In the genomic region with DNA sequence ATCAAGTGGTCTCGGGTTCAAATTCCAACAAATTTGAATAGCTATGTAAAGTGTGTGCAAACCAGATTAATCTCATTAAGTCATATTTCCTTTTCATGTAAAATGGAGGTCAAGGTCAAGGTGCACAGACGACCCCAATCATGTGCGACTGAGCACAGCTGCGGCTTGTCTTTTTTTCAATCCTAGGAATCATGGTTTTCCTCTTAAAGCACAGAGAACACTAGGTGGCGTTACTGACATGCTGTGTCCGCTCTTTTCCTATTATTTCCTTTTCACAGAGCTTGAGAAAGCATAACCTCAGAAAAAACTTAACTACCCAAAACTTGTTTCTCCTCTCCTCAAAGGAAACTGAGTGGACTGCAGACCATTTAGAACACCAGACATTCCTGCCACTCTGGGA, we compare ENCODE assay signal across 9 mouse cellular contexts. TPM values are rescaled to one million over a fixed set of nuclear protein-coding genes. Genes with fewer than 3 reads are reported as not detected.
A peak's percentile ranks its signal among the peaks of the same experiment; 100 is the strongest.
DNase-seq lines count a peak whose midpoint lies in the region; ATAC-seq and TF ChIP-seq lines count a peak whose summit lies in the region.
"Had no signal": no experiment of that assay in that cellular context is flagged by ENCODE, and none has a peak within 500 bp of the region (broad histone marks: within the 10 kb centered on the region; RNA-seq: fewer than 3 reads in every experiment).

No protein-coding gene starts in this region.

- H3K9me3 ChIP-seq in liver, embryonic 14.5 days (ENCODE audit: control insufficient read depth, low read length), result no peaks in the 10 kb centered on the region
- H3K9me3 ChIP-seq in MEL (replicated peaks; ENCODE audit: insufficient read depth, low read length), result no peaks in the 10 kb centered on the region
- H3K9me3 ChIP-seq in embryonic facial prominence, embryonic 10.5 days, result no peaks in the 10 kb centered on the region
- H3K9me3 ChIP-seq: neural tube, embryonic 12.5 days had no signal

- no peak for TF ChIP-seq POLR2A in heart, adult 2 months (IDR thresholded peaks at IDR 0.05; ENCODE audit: insufficient read depth, low read depth, low read length)
- TF ChIP-seq POLR2A in MEL (IDR thresholded peaks at IDR 0.05; ENCODE audit: control insufficient read depth in 1 of 2, insufficient read depth in 1 of 2, low read depth in 1 of 2, low read length in 2 of 2, poor library complexity in 1 of 2), result no peak

- no peak for ATAC-seq in liver, embryonic 14.5 days (ENCODE audit: insufficient read depth)

- H3K27ac ChIP-seq in heart, adult 2 months, result no peak overlapping the region
- H3K27ac ChIP-seq in liver, embryonic 14.5 days, result no peak overlapping the region
- no peak overlapping the region for H3K27ac ChIP-seq in MEL (ENCODE audit: control insufficient read depth, low read depth, low read length)
- no peak overlapping the region for H3K27ac ChIP-seq in embryonic facial prominence, embryonic 10.5 days (replicated peaks)
- H3K27ac ChIP-seq: neural tube, embryonic 12.5 days had no signal

- H3K4me2 ChIP-seq in liver, embryonic 14.5 days (ENCODE audit: low read depth), result no peak overlapping the region
- H3K4me2 ChIP-seq: neural tube, embryonic 12.5 days had no signal

- no peaks in the 10 kb centered on the region; the same call in 1 of the 2 replicates for H3K79me2 ChIP-seq in heart, adult 2 months (replicated peaks; ENCODE audit: control insufficient read depth, insufficient read depth, low read length)
- H3K79me2 ChIP-seq in MEL (ENCODE audit: control insufficient read depth, insufficient read depth, low read length, poor library complexity), result no peaks in the 10 kb centered on the region

- peak; percentile 30 for TF ChIP-seq RAD21 in MEL (IDR thresholded peaks at IDR 0.05; ENCODE audit: low read depth, low read length)

- no peak for DNase-seq in heart, adult 2 months
- DNase-seq in heart, adult 8-10 months (ENCODE audit: low spot score), result no peak
- DNase-seq in liver, embryonic 14.5 days (ENCODE audit: low read depth in 3 of 3, low spot score in 3 of 3), result no peak
- no peak for DNase-seq in liver
- DNase-seq in MEL (ENCODE audit: low read depth, low spot score), result no peak
- peak; percentile 13 for DNase-seq in embryonic facial prominence, embryonic 10.5 days (ENCODE audit: low spot score)
- DNase-seq in urinary bladder, postnatal 25 days (ENCODE audit: low spot score), result no peak
- no peak for DNase-seq in left cerebral cortex, postnatal 4 days

- no peak overlapping the region for H3K4me3 ChIP-seq in heart, adult 2 months
- no peak overlapping the region for H3K4me3 ChIP-seq in liver, embryonic 14.5 days (ENCODE audit: insufficient read depth in 1 of 2, low read depth in 2 of 2, low read length in 2 of 2)
- H3K4me3 ChIP-seq in MEL (ENCODE audit: control insufficient read depth in 1 of 2, insufficient read depth in 1 of 2, low read depth in 2 of 2, low read length in 2 of 2), result no peak overlapping the region
- H3K4me3 ChIP-seq in embryonic facial prominence, embryonic 10.5 days, result no peak overlapping the region
- H3K4me3 ChIP-seq: neural tube, embryonic 12.5 days had no signal

- no peak for TF ChIP-seq EP300 in heart, adult 2 months (IDR thresholded peaks at IDR 0.05; ENCODE audit: insufficient read depth, low read depth, low read length)
- TF ChIP-seq EP300 in liver, embryonic 14.5 days (IDR thresholded peaks at IDR 0.05; ENCODE audit: low read depth), result no peak
- TF ChIP-seq EP300 in MEL (IDR thresholded peaks at IDR 0.05; ENCODE audit: low read depth in 1 of 2, low read length in 2 of 2), result no peak

- no peaks in the 10 kb centered on the region for H3K4me1 ChIP-seq in heart, adult 2 months (ENCODE audit: control insufficient read depth, insufficient read depth, low read length)
- no peaks in the 10 kb centered on the region for H3K4me1 ChIP-seq in liver, embryonic 14.5 days (replicated peaks; ENCODE audit: control insufficient read depth in 2 of 2, insufficient read depth in 2 of 2, low read length in 1 of 2)
- no peaks in the 10 kb centered on the region for H3K4me1 ChIP-seq in MEL (ENCODE audit: control insufficient read depth in 1 of 2, insufficient read depth in 2 of 2, low read length in 2 of 2)
- H3K4me1 ChIP-seq in embryonic facial prominence, embryonic 10.5 days, result no peaks in the 10 kb centered on the region
- H3K4me1 ChIP-seq: neural tube, embryonic 12.5 days had no signal

- no peaks in the 10 kb centered on the region; the same call in 1 of the 2 replicates for H3K36me3 ChIP-seq in heart, adult 2 months (ENCODE audit: control insufficient read depth, insufficient read depth, low read length)
- H3K36me3 ChIP-seq in liver, embryonic 14.5 days (replicated peaks; ENCODE audit: control insufficient read depth, insufficient read depth, low read depth), result peaks cover 67% of the 10 kb centered on the region
- H3K36me3 ChIP-seq in MEL (ENCODE audit: control insufficient read depth in 1 of 2, insufficient read depth in 2 of 2, low read length in 2 of 2), result peaks cover 1 to 6% of the 10 kb centered on the region in 2 experiments; a peak in 3 of 4 replicates
- H3K36me3 ChIP-seq in embryonic facial prominence, embryonic 10.5 days (replicated peaks), result peaks cover 87% of the 10 kb centered on the region

- TF ChIP-seq CTCF in heart, adult 2 months (IDR thresholded peaks at IDR 0.05), result peak; percentile 62
- peak; percentile 33 for TF ChIP-seq CTCF in liver, embryonic 14.5 days (IDR thresholded peaks at IDR 0.05; ENCODE audit: low read depth)
- peak in 1 of 3 experiments; percentile 35; a peak in 2 of 6 replicates for TF ChIP-seq CTCF in MEL (IDR thresholded peaks at IDR 0.05 in 2 of 3, conservative IDR thresholded peaks at IDR 0.05 in 1 of 3; ENCODE audit: control insufficient read depth in 1 of 3, insufficient read depth in 1 of 3, low read depth in 2 of 3, low read length in 3 of 3, poor library complexity in 1 of 3, severe bottlenecking in 1 of 3)

- H3K9ac ChIP-seq in heart, adult 2 months (ENCODE audit: low read depth, low read length), result no peak overlapping the region
- no peak overlapping the region for H3K9ac ChIP-seq in liver, embryonic 14.5 days (replicated peaks)
- H3K9ac ChIP-seq in MEL (ENCODE audit: control insufficient read depth, low read depth, low read length, poor library complexity, severe bottlenecking), result no peak overlapping the region
- H3K9ac ChIP-seq: neural tube, embryonic 12.5 days had no signal

- 71% methylated on average over 6 of the region's 6 CpGs for WGBS in heart, adult 2 months
- 77% methylated on average over 6 of the region's 6 CpGs for WGBS in liver, embryonic 14.5 days (ENCODE audit: insufficient replicate concordance)
- WGBS in embryonic facial prominence, embryonic 10.5 days, result 60% methylated on average over 6 of the region's 6 CpGs

- no peaks in the 10 kb centered on the region for H3K27me3 ChIP-seq in heart, adult 2 months (ENCODE audit: control insufficient read depth, insufficient read depth, low read length)
- H3K27me3 ChIP-seq in liver, embryonic 14.5 days (ENCODE audit: control insufficient read depth, insufficient read depth, low read length), result no peaks in the 10 kb centered on the region
- H3K27me3 ChIP-seq in MEL (ENCODE audit: control insufficient read depth in 1 of 2, insufficient read depth in 2 of 2, low read length in 2 of 2), result no peaks in the 10 kb centered on the region
- no peaks in the 10 kb centered on the region for H3K27me3 ChIP-seq in embryonic facial prominence, embryonic 10.5 days (replicated peaks; ENCODE audit: low read depth, poor library complexity, severe bottlenecking)
- H3K27me3 ChIP-seq: neural tube, embryonic 12.5 days had no signal

- intact Hi-C loops in heart, adult 2 months (cut with DNase I), result loop anchor here (2.0 kb wide), 1 partner anchor 199 kb away; no protein-coding TSS in a partner anchor
- intact Hi-C loops in left cerebral cortex, postnatal 4 days (cut with DNase I), result loop anchor here (10.0 kb wide), 1 partner anchor 199 kb away; no protein-coding TSS in a partner anchor

TF ChIP-seq in MEL, 35 proteins besides CTCF, POLR2A, EP300 and RAD21:
- TF ChIP-seq SMC3 (IDR thresholded peaks at IDR 0.05; ENCODE audit: low read depth, low read length) (peak; percentile 14; the same call in 1 of the 2 replicates), MEF2A (IDR thresholded peaks at IDR 0.05; ENCODE audit: extremely low read depth, insufficient replicate concordance, low read depth, low read length, poor library complexity, severe bottlenecking) (no peak)

RNA-seq across cellular contexts. Expression of gene Parp12, which starts 27.9 kb away (rescaled TPM):
- total RNA-seq in heart, adult 2 months (2021), result 10 to 100 TPM; 10.6 to 11.5 TPM
- 18.8 and 29.9 TPM in 2 replicates for polyA plus RNA-seq in heart, adult 2 months (2012; rRNA removed)
- 10 to 100 TPM in 3 of 4 experiments, 1 to 10 TPM in 1; 9.2 to 11.9 (median 10.8) TPM for total RNA-seq in heart, adult 8-10 months (2022)
- polyA plus RNA-seq in liver, embryonic 14.5 days (2012; rRNA removed), result 3.3 and 4.3 TPM in 2 replicates
- polyA plus RNA-seq in liver, embryonic 14.5 days (2014; fragmentation: Nextera tagmentation; extraction: Ambion mirVana), result 2.8 and 3.6 TPM in 2 replicates
- total RNA-seq in MEL (2012; rRNA removed), result 4.2 and 5.2 TPM in 2 replicates
- polyA plus RNA-seq in MEL (2012; ENCODE audit: insufficient read depth in 1 of 2, insufficient read length in 2 of 2, low read depth in 1 of 2, low replicate concordance in 2 of 2, missing spikeins in 1 of 2), result 1 to 10 TPM in 1 of 2 experiments, not detected in 1; 8.6 TPM
- 0.72 and 1.3 TPM in 2 replicates for polyA plus RNA-seq in embryonic facial prominence, embryonic 10.5 days (2016; fragmentation: Nextera tagmentation; extraction: Ambion mirVana)
- 1 to 10 TPM; 3.2 to 3.7 TPM for total RNA-seq in left cerebral cortex, postnatal 4 days (2021)
